Mouse (Mus musculus): ENCODE results near the gene Olfr551. TPM values are rescaled to one million over a fixed set of nuclear protein-coding genes. Genes with fewer than 3 reads are reported as not detected.

The Olfr551 gene
- total RNA-seq, 1 experiment from 2014 or later = not detected

Other genes starting within 250 kb of the Olfr551 start
- 28.2 and 36.0 TPM in 2 replicates for gene Rrm1, start 150.2 kb downstream of the Olfr551 start, total RNA-seq (2021)
- not detected in 2 replicates for gene Olfr543, start 110.2 kb downstream of the Olfr551 start, total RNA-seq (2021)
- not detected in 2 replicates for gene Olfr544, start 103.6 kb downstream of the Olfr551 start, total RNA-seq (2021)
- gene Olfr545, start 92.3 kb downstream of the Olfr551 start, total RNA-seq (2021) = not detected in 2 replicates
- not detected in 2 replicates for gene Olfr547, start 57.1 kb downstream of the Olfr551 start, total RNA-seq (2021)
- not detected in 2 replicates for gene Olfr548-ps1, start 51.0 kb downstream of the Olfr551 start, total RNA-seq (2021)
- not detected in 2 replicates for gene Olfr549, start 42.0 kb downstream of the Olfr551 start, total RNA-seq (2021)
- 11.6 and 17.7 TPM in 2 replicates for gene Trim21, start 26.4 kb downstream of the Olfr551 start, total RNA-seq (2021)
- gene Olfr550, start 20.4 kb downstream of the Olfr551 start, total RNA-seq (2021) = not detected in 2 replicates
- gene Olfr552, start 5.9 kb upstream of the Olfr551 start, total RNA-seq (2021) = 0.19 TPM in 1 of 2 replicates, not detected in the other
- not detected in 2 replicates for gene Olfr553, start 26.3 kb upstream of the Olfr551 start, total RNA-seq (2021)
- gene Olfr554, start 46.5 kb upstream of the Olfr551 start, total RNA-seq (2021) = not detected in 2 replicates
- not detected in 2 replicates for gene Olfr555, start 66.9 kb upstream of the Olfr551 start, total RNA-seq (2021)
- gene Olfr556, start 73.0 kb upstream of the Olfr551 start, total RNA-seq (2021) = not detected in 2 replicates
- 13.9 and 17.4 TPM in 2 replicates for gene Trim68, start 95.4 kb upstream of the Olfr551 start, total RNA-seq (2021)
- gene Olfr557, start 104.0 kb upstream of the Olfr551 start, total RNA-seq (2021) = not detected in 2 replicates
- 0.36 and 0.38 TPM in 2 replicates for gene Olfr558, start 110.3 kb upstream of the Olfr551 start, total RNA-seq (2021)
- gene Olfr33, start 127.2 kb upstream of the Olfr551 start, total RNA-seq (2021) = not detected in 2 replicates
- gene Olfr559, start 135.6 kb upstream of the Olfr551 start, total RNA-seq (2021) = not detected in 2 replicates
- gene Olfr560, start 167.5 kb upstream of the Olfr551 start, total RNA-seq (2021) = not detected in 2 replicates
- gene Olfr78, start 167.6 kb upstream of the Olfr551 start, total RNA-seq (2021) = 0.24 and 0.43 TPM in 2 replicates
- gene Olfr561, start 179.3 kb upstream of the Olfr551 start, total RNA-seq (2021) = not detected in 2 replicates
- gene Olfr564, start 211.6 kb upstream of the Olfr551 start, total RNA-seq (2021) = not detected in 2 replicates